Mouse (Mus musculus) liver, embryonic 16.5 days (tissue): ENCODE measurements around the gene Gm2022. TPM values are rescaled to one million over a fixed set of nuclear protein-coding genes. Genes with fewer than 3 reads are reported as not detected.
"Not testable (repeated sequence)": the region's sequence is repeated elsewhere in the genome, so short reads cannot be mapped to it uniquely, and the experiment has no call there.

Source experiments
- ATAC-seq: fragments of 200-750 bp; cut with Nextera tagmentation; 2 replicates; pipeline ENCODE4 v1.8.0; 2017; ENCODE audit warnings: low read depth, mild to moderate bottlenecking, moderate number of reproducible peaks, moderate library complexity
- H3K27ac ChIP-seq: fragments of 300-500 bp; sonication (generic); 2 replicates; pipeline ENCODE4 v1.5.1; 2014; ENCODE audit warnings: mild to moderate bottlenecking, low read length
- H3K27me3 ChIP-seq: fragments of 300-500 bp; sonication (generic); 2 replicates; pipeline ENCODE4 v1.6.1; 2014; ENCODE audit warnings: low read depth, low read length, mixed read lengths; ENCODE audit not compliant: control insufficient read depth, insufficient read depth
- H3K36me3 ChIP-seq: fragments of 300-500 bp; sonication (generic); 2 replicates; pipeline ENCODE4 v1.6.1; 2014; ENCODE audit warnings: mild to moderate bottlenecking; ENCODE audit not compliant: control insufficient read depth, insufficient read depth
- H3K4me1 ChIP-seq: fragments of 300-500 bp; sonication (generic); 2 replicates; pipeline ENCODE4 v1.6.1; 2014; ENCODE audit warnings: low read depth, low read length, mixed read lengths; ENCODE audit not compliant: control insufficient read depth
- H3K4me2 ChIP-seq: fragments of 300-500 bp; sonication (generic); 2 replicates; pipeline ENCODE4 v1.6.1; 2014; ENCODE audit warnings: low read depth, low read length, mixed read lengths
- H3K4me3 ChIP-seq: fragments of 300-500 bp; sonication (generic); 2 replicates; pipeline ENCODE4 v1.5.1; 2014; ENCODE audit warnings: low read depth, mild to moderate bottlenecking, low read length
- H3K9ac ChIP-seq: fragments of 300-500 bp; sonication (generic); 2 replicates; pipeline ENCODE4 v1.6.1; 2014; ENCODE audit warnings: low read depth, low read length
- H3K9me3 ChIP-seq: fragments of 300-500 bp; sonication (generic); replicated peaks from 2 replicates; pipeline ENCODE4 v1.6.1; 2016; ENCODE audit warnings: low read length; ENCODE audit not compliant: control insufficient read depth
- WGBS: fragments of 180-500 bp; shearing (Covaris S2); extraction: QIAGEN DNeasy Blood & Tissue Kit; methylation state at CpG from one replicate; pipeline ENCODE4 v1.1.7; 2014; ENCODE audit not compliant: insufficient replicate concordance; 5-methylcytosine and 5-hydroxymethylcytosine counted together
- polyA plus RNA-seq: library from polyadenylated mRNA; unstranded; fragments of >200 nt; fragmentation: Nextera tagmentation; extraction: Ambion mirVana; gene quantifications from 2 replicates; pipeline ENCODE4 v1.2.1, GENCODE M21; 2015

Gm2022 gene
- polyA plus RNA-seq, result not detected in 2 replicates

DNA sequence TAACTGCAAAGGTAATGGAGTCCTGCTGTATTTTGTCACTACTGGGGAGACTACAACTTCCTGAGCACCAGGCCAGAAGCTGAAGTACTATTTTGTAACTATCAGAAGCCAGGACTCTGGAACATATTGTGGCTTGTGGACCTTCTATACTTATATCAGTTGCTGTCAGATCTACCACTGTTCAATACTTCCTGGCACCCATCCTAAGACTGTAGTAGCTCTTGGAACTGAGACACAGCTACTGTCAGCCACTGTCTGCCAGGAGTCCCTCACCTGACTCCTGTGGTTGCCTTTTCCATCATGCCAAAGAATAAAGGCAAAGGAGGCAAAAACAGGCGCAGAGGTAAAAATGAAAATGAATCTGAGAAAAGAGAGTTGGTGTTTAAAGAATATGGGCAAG lies at the start of gene Gm2022:
Gene Gm2022, plus strand, starts transcription at position 301 of the 400 bp plus-strand sequence.
- not testable (repeated sequence) for H3K27me3 ChIP-seq, H3K9me3 ChIP-seq, ATAC-seq, H3K9ac ChIP-seq, H3K27ac ChIP-seq, H3K4me1 ChIP-seq, H3K36me3 ChIP-seq, H3K4me2 ChIP-seq, H3K4me3 ChIP-seq
- 75% methylated on average over 1 of the region's 1 CpGs for WGBS

DNA sequence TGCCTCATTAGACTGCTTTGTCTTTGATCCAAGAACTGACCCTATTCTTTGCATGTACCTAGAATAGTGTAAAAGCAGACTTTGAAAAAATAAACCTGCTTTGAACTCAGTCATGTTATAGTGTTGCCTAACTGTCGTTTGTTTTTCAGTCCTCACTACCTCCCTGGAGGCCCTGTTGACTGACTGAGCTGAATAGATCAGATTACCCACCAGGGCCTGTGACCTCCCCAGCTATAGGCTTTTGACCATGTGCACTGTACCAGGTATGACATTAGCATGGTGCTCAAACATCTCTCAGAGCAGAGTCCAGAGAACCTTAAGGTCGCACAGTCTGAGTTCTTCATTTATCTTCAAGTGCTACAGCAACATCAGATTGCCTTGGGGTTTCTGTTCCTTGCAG lies 44.5 kb upstream of the Gm2022 start:
- H3K27ac ChIP-seq, H3K9ac ChIP-seq, H3K4me1 ChIP-seq, H3K4me3 ChIP-seq, H3K27me3 ChIP-seq, H3K4me2 ChIP-seq, H3K9me3 ChIP-seq, H3K36me3 ChIP-seq: not testable (repeated sequence)
- ATAC-seq, result peak; percentile 68
- no CpG with 5 or more reads among the region's 2 CpGs for WGBS

- not testable (repeated sequence) for H3K36me3 ChIP-seq, H3K4me3 ChIP-seq, ATAC-seq, H3K27me3 ChIP-seq, H3K4me1 ChIP-seq, H3K4me2 ChIP-seq, H3K9me3 ChIP-seq, H3K27ac ChIP-seq, H3K9ac ChIP-seq
- WGBS, result 34% methylated on average over 1 of the region's 1 CpGs
These were observed 39.1 kb upstream of the Gm2022 start for GRCm38 (mm10) chr12:87856067-87856466.

DNA sequence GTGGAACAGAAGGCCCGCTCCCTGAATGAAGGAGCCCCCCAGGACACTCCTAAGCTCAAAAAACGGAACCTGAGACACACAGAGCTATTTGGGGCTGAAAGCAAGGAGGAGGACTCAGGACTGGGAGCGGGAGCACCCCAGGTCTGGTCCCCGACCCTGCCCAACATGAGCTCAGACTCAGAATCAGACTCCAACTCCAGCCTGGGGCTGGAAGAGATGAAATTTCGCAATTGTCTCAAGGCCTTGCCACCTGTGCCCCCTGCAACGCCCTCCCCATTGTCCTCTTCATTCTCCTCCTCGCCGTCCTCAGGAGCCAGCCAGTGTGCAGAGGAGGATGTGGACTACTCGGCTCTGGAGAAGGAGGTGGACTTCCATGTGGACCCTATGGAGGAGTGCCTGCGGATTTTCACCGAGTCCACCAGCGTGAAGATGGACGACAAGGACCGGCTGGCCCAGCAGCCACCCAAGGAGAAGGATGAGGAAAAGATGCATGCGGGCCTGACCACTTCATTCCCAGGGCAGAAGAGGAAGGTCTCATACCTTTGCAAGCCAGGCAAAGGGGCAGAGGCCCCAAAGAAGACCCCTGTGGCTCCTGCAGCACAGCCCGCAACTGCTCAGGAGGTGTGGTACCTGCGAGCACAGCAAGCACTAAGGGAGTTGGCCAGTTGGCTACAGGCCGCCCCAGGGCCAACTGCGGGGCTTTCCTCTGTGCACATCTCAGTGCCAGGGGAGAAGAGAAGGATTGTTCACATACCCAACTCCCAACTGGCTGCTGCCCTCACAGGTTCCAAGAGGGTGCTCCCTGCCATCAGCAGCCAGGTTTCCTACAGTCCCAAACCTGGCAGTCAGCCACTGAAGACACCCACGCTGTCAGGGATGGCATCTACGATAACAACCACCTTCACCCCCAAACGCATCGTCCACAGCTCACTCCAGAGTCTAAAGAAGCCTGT lies 33.2 kb upstream of the Gm2022 start:
- H3K36me3 ChIP-seq, H3K27ac ChIP-seq, H3K27me3 ChIP-seq, H3K4me2 ChIP-seq, H3K9me3 ChIP-seq, H3K4me3 ChIP-seq, H3K4me1 ChIP-seq, H3K9ac ChIP-seq: not testable (repeated sequence)
- 64% methylated on average over 23 of the region's 23 CpGs for WGBS
- ATAC-seq, result 0 out of 2 replicates have a peak, but pooled peaks have one; percentile 11

DNA sequence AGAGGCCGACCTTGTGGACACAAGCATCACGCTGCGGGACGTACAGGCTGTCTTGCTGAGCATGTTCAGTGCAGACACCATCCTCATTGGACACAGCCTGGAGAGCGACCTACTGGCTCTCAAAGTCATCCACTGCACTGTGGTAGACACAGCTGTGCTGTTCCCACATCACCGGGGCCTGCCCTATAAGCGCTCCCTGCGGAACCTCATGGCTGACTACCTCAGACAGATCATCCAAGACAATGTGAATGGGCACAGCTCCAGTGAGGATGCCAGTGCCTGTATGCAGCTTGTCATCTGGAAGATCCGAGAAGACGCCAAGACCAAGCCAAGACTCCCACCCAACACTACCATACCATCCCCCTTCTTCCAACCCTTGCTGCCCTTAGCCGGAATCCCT lies 31.5 kb upstream of the Gm2022 start:
- not testable (repeated sequence) for H3K36me3 ChIP-seq, ATAC-seq, H3K4me3 ChIP-seq, H3K9ac ChIP-seq, H3K4me2 ChIP-seq, H3K27ac ChIP-seq, H3K27me3 ChIP-seq, H3K9me3 ChIP-seq, H3K4me1 ChIP-seq
- WGBS, result 84% methylated on average over 8 of the region's 11 CpGs

DNA sequence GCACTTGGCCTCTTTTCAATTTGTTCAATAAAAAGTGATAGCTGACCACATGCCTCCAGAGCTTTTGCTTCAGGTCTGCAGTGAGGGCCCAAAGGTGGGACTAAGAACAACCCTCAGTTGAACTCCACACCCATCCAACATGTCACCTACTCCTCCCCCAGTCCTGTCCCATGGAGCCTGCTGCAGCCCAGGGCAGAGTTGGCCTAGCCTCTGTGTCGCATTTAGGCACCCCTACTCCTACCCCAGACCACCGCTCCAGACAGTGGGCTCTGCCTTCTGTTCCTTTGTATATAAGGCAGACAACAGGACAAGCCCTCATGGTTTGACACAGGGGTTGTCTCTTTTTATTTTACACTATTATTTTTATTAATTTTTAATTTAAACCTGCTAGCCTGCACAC lies 31.1 kb upstream of the Gm2022 start:
- not testable (repeated sequence) for H3K9me3 ChIP-seq, H3K36me3 ChIP-seq, H3K4me1 ChIP-seq, H3K4me3 ChIP-seq, H3K4me2 ChIP-seq, H3K27ac ChIP-seq, ATAC-seq, H3K9ac ChIP-seq, H3K27me3 ChIP-seq
- whole genome bisulfite sequencing, result 54% methylated on average over 2 of the region's 2 CpGs

- not testable (repeated sequence) for H3K4me3 ChIP-seq, H3K9ac ChIP-seq, ATAC-seq, H3K9me3 ChIP-seq, H3K36me3 ChIP-seq, H3K27ac ChIP-seq, H3K4me2 ChIP-seq, H3K4me1 ChIP-seq, H3K27me3 ChIP-seq
- WGBS, result 61% methylated on average over 5 of the region's 5 CpGs
These were observed 21.4 kb upstream of the Gm2022 start, which contains the start of gene Gm2016 for GRCm38 (mm10) chr12:87873772-87874171. Gm2016 (plus strand) TSS chr12:87874072.

DNA sequence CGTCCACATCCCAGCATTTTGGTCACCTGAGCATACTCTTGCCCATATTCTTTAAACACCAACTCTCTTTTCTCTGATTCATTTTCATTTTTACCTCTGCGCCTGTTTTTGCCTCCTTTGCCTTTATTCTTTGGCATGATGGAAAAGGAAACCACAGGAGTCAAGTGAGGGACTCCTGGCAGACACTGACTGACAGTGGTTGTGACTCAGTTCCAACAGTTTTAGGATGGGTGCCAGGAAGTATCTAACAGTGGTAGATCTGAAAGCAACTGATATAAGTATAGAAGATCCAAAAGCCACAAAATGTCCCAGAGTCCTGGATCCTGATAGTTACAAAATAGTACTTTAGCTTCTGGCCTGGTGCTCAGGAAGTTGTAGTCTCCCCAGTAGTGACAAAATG lies 24.6 kb downstream of the Gm2022 start, which contains the start of gene Gm2035:
Gene Gm2035, minus strand, starts transcription at position 137 of the 400 bp plus-strand sequence.
- not testable (repeated sequence) for H3K9me3 ChIP-seq, ATAC-seq, H3K27ac ChIP-seq, H3K4me3 ChIP-seq, H3K36me3 ChIP-seq, H3K4me1 ChIP-seq, H3K4me2 ChIP-seq, H3K9ac ChIP-seq, H3K27me3 ChIP-seq
- 40% methylated on average over 2 of the region's 2 CpGs for WGBS
